In the genomic region with DNA sequence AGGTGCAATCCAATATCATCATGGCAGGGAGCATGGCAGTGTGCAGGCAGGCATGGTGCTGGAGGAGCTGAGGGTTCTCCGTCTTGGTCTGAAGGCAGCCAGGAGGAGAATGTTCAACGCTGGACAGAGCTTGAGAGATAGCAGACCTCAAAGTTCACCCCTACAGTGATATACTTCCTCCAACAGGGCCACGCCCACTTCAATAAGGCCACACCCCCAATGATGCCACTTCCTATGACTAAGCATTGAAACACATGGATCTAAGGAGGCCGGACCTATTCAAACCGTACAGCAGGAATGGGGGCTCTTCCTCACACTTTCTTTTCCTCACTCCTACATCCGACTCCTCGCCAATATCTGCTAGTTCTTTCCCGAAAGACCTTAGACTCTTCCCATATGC, we compare ENCODE assay signal across 24 mouse cellular contexts. TPM values are rescaled to one million over a fixed set of nuclear protein-coding genes. Genes with fewer than 3 reads are reported as not detected.
DNase-seq lines count a peak whose midpoint lies in the region; ATAC-seq and TF ChIP-seq lines count a peak whose summit lies in the region.
"Had no signal": no experiment of that assay in that cellular context is flagged by ENCODE, and none has a peak within 500 bp of the region (broad histone marks: within the 10 kb centered on the region; RNA-seq: fewer than 3 reads in every experiment).

No protein-coding gene starts in this region.

- H3K9ac ChIP-seq in intestine, postnatal 0 days (ENCODE audit: low read depth, low read length), result no peak overlapping the region
- H3K9ac ChIP-seq: hindbrain, embryonic 12.5 days; lung, embryonic 15.5 days; neural tube, embryonic 13.5 days had no signal

- no peak for TF ChIP-seq CTCF in intestine, postnatal 0 days (IDR thresholded peaks at IDR 0.05; ENCODE audit: low read depth)

- no peaks in the 10 kb centered on the region for H3K9me3 ChIP-seq in intestine, postnatal 0 days (ENCODE audit: control insufficient read depth)
- H3K9me3 ChIP-seq: lung, embryonic 15.5 days; neural tube, embryonic 13.5 days had no signal

- ATAC-seq in intestine, postnatal 0 days, result peak; percentile 57
- ATAC-seq in erythroblast, adult 5-6 weeks (replicated peaks; ENCODE audit: low FRiP score, poor library complexity, severe bottlenecking), result no peak
- ATAC-seq: forebrain, embryonic 16.5 days had no signal

- H3K36me3 ChIP-seq in intestine, postnatal 0 days (ENCODE audit: control insufficient read depth, insufficient read depth), result no peaks in the 10 kb centered on the region
- H3K36me3 ChIP-seq: hindbrain, embryonic 12.5 days; lung, embryonic 15.5 days; neural tube, embryonic 13.5 days had no signal

- peak; percentile 7 for DNase-seq in lung, postnatal 10 days
- no peak for DNase-seq in lung, postnatal 25 days (ENCODE audit: low spot score)
- DNase-seq in R1 (ENCODE audit: low read depth, low spot score), result peak; percentile 61
- no peak for DNase-seq in thymus, postnatal 25 days
- no peak for DNase-seq in spleen, adult 18-20 months
- DNase-seq: adrenal gland, postnatal 10 days; cerebellum, adult 11 months; cerebellum, postnatal 14 days; embryo, embryonic 11 days; gastrocnemius, postnatal 25 days; heart, postnatal 14 days; kidney, adult 2 months; kidney, postnatal 25 days; left cerebral cortex, postnatal 4 days; midbrain, embryonic 14.5 days; right cerebral cortex, adult 18-20 months had no signal

- WGBS in intestine, postnatal 0 days, result 75% methylated on average over 8 of the region's 8 CpGs

- no peaks in the 10 kb centered on the region for H3K4me1 ChIP-seq in intestine, postnatal 0 days (replicated peaks; ENCODE audit: control insufficient read depth, insufficient read depth, low read length)
- H3K4me1 ChIP-seq: lung, embryonic 15.5 days had no signal

- no peaks in the 10 kb centered on the region for H3K27me3 ChIP-seq in intestine, postnatal 0 days (replicated peaks; ENCODE audit: control insufficient read depth, insufficient read depth, low read length)
- H3K27me3 ChIP-seq: hindbrain, embryonic 12.5 days; lung, embryonic 15.5 days had no signal

- no peak overlapping the region for H3K27ac ChIP-seq in intestine, postnatal 0 days (ENCODE audit: low read depth, low read length)
- H3K27ac ChIP-seq: hindbrain, embryonic 12.5 days; lung, embryonic 15.5 days; neural tube, embryonic 13.5 days had no signal

- no peak overlapping the region for H3K4me2 ChIP-seq in intestine, postnatal 0 days (replicated peaks; ENCODE audit: low read depth)
- H3K4me2 ChIP-seq: heart, embryonic 11.5 days; hindbrain, embryonic 12.5 days; lung, embryonic 15.5 days; neural tube, embryonic 13.5 days had no signal

- H3K4me3 ChIP-seq in intestine, postnatal 0 days (ENCODE audit: low read depth, low read length), result no peak overlapping the region
- H3K4me3 ChIP-seq: hindbrain, embryonic 12.5 days; lung, embryonic 15.5 days; neural tube, embryonic 13.5 days had no signal

RNA-seq across cellular contexts. Expression of a gene that starts 48.3 kb away (rescaled TPM):
- polyA plus RNA-seq in intestine, postnatal 0 days (2015; fragmentation: Nextera tagmentation; extraction: Ambion mirVana), result 2.0 and 3.3 TPM in 2 replicates
- not detected in 2 replicates for total RNA-seq in erythroblast, adult 5-6 weeks (2015; ENCODE audit: low replicate concordance)
- not detected in 2 replicates for total RNA-seq in erythroblast, adult 5-6 weeks (2017; ENCODE audit: low replicate concordance)
- total RNA-seq: CH12.LX had no signal

Comparison
In these comparisons a context has a peak if more than half of its experiments do, and no peak if none do; other contexts are left out.
1. DNase-seq: peak in lung, postnatal 10 days (single experiment) and R1 (single experiment); none in lung, postnatal 25 days (single experiment), thymus, postnatal 25 days (single experiment) and spleen, adult 18-20 months (0 of 2).